Mouse (Mus musculus) embryo, embryonic 10.5 days (tissue): ENCODE measurements around the gene Phactr1.

ENCODE experiments used
- DNase-seq: peaks from one replicate; pipeline ENCODE4 v3.0.0-alpha.2; 2015; ENCODE audit warnings: low spot score

Gene Phactr1

DNA sequence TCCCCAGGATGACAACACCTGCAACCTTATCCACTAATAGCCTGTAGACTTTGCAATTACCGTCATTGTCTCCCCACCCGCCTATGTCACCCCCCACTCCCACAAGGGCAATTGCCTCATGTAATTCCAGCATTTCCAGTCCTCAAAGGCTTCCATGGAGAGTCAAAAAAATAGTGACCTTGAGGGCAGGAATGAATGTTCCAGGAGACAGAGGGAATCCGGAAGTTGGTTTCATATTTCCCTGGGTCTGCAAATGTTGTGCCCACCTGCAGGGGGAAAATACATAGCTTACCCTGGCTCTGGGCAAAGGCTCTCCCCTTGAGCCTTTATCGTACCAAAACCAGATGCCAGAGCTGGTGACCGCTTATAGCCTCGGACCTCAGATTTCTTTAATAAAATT is 449.7 kb downstream of the Phactr1 start:
- DNase-seq = peak; percentile 53

- DNase-seq = no peak
Observed at GRCm38 (mm10) chr13:43131741-43132191, 451.3 kb downstream of the Phactr1 start.

- DNase-seq = no peak
Observed at GRCm38 (mm10) chr13:43132859-43133258, 452.4 kb downstream of the Phactr1 start.

GRCm38 (mm10) chr13:43133400-43133799 is 453.0 kb downstream of the Phactr1 start:
- DNase-seq = no peak

GRCm38 (mm10) chr13:43134468-43134867 is 454.0 kb downstream of the Phactr1 start:
- DNase-seq = no peak

GRCm38 (mm10) chr13:43144720-43145418 is 464.4 kb downstream of the Phactr1 start:
- no peak for DNase-seq

GRCm38 (mm10) chr13:43146515-43147258 is 466.3 kb downstream of the Phactr1 start:
- DNase-seq = no peak

- DNase-seq = no peak
Observed at GRCm38 (mm10) chr13:43148692-43149091, 468.3 kb downstream of the Phactr1 start.

DNA sequence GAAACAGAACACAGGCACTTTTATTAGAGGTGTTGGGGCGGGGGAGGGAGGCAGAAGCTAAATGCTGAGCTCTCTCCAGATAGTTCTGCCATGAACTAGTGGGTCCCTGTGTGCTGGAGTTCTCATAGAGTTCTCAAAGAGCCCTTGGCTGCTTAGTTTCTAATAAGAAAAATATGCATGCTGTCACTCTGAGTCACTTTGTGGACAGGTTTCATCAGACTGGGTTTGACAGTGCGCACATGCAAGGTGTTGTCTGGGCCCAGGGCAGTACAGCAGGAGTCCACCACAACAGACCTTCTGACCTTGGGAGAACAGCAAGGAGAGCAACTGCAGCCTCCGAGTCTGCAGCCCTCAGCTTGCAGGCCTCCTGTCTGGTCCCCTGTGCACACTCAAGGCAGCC is 469.2 kb downstream of the Phactr1 start:
- no peak for DNase-seq

DNA sequence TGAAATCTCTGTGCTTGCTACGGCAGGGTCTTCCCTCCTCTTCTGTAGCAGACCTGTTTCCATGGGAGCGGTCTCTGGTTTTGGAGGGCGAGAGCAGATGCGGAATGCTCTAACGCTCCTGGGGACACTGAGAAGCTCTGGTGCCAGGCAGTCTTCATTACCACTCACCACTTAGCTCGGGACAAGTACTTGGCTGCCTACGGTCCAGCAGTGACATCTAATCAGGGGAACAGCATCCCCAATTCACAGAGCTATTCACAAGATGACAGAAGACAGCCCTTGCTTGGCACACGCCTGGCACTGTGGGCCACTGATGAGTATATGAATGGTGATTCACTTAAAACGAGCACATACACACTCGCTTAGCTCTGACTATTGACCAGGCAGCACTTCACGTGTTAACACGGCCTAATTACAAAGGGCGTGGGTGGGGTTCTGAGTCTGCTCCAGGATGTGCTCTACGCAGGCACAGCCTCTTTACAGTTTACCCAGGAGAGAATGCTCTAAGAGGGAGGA is 471.6 kb downstream of the Phactr1 start:
- no peak for DNase-seq

- no peak for DNase-seq
Observed at GRCm38 (mm10) chr13:43157370-43157769, 476.9 kb downstream of the Phactr1 start.

- no peak for DNase-seq
Observed at GRCm38 (mm10) chr13:43158281-43158680, 477.9 kb downstream of the Phactr1 start.

DNA sequence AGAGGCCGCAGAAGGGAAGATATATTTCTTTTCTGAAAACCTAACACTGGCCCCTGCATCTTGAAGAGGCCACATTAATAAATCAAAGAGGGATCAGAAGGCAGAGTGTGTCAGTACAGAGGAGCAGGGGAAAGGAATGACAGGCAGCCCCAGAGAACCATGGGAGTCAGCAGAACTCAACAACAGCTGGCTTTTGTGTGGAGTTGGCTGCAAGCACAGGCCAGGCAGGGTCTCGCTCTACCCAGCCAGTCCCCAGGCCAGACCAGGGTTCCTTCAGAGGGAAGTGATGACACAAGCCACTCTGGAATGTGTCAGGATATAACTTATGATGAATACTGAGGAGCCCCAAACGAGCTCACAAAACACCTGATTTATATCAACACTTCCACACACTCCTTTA is 479.0 kb downstream of the Phactr1 start:
- DNase-seq = peak; percentile 28

GRCm38 (mm10) chr13:43167721-43168120 is 487.3 kb downstream of the Phactr1 start:
- DNase-seq = no peak

DNA sequence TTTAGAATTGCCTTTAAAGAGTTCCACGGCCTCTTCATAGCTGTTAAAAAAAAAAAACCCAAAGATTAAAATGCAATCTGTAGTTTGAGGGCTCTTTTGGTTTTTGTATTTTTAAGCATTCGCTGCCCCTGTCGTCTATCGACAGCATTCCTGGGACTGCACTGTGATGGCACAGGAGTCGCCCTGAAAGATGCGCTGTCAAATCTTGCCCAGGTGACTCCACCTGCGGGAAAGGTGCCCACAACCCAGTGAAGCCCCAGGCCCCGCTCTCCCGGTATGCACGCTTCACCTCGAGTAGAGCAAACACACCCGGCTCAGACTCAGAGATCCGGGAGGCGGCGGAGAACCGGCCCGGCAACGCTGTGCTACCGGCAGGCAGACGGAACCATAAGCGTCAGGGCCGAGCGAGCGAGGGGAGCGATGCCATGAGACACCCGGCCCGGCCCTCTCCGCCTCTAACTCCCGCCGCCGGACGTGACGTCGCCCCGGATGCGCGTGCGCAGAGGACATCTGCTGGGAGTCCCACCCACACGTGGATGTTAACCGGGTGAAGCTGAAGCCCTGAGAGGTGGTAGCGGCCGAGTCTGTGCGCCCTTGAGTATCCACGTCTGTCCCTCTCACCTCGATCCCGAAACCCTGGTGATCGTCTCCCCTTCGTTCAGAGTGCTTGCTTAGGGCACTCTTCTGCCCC is 490.7 kb downstream of the Phactr1 start, which contains the start of gene Tbc1d7:
Gene Tbc1d7, minus strand, starts transcription at position 482 of the 691 bp plus-strand sequence.
- peak; percentile 97 for DNase-seq

DNA sequence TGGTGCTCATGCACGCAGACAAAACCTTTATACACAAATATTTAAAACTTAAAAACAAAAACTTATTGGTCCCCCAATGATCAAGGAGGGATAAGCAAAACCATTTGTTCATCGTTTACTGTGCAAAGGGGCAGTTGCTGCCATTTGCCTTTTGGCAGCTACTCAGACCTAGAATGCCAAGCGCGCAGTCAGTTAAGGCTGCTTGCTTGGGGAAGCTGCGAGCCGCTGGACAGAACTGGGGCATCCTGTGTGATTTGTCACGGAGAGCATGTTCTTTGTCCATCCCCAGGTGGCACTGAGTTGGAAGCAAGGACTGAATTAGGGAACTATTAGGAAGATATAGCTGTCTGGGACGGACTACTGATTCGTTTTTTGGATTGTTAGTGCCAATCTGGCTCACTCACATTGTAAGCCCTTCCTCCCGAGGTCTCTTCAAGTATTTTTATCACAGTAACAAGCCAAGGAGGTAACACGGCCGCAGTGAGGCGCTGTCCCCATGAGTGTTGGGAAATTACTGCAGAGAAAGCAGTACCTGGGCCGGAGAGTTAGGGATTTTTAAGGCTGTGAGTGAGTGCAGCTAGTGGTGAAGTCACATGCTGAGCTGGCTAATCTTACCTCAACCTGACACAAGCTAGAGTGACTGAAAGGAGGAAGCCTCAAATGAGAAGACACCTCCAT is 491.8 kb downstream of the Phactr1 start:
- DNase-seq = peak; percentile 66

GRCm38 (mm10) chr13:43173262-43173661 is 492.8 kb downstream of the Phactr1 start:
- DNase-seq = peak; percentile 92

- DNase-seq = no peak
Observed at GRCm38 (mm10) chr13:43176676-43177075, 496.3 kb downstream of the Phactr1 start.

GRCm38 (mm10) chr13:43177317-43177716 is 496.9 kb downstream of the Phactr1 start:
- DNase-seq = no peak

DNA sequence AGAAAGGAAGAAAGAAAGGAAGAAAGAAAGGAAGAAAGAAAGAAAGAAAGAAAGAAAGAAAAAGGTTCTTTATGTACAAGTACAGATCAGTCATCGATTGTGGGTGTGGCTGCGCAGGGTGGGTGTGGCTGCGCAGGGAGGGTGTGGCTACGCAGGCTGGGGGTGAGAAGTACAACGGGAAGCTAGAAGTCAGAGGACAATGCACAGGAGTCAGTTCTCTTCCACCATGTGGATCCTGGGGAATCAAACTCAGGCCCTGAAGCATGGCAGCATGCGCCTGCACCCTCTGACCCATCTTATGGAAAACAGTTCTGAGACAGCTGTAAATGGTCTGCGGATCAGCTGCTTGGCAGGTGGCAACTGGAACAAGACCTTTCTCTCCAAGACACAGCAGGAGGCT is 500.7 kb downstream of the Phactr1 start:
- no peak for DNase-seq

GRCm38 (mm10) chr13:43182465-43183201 is 502.2 kb downstream of the Phactr1 start:
- peak; percentile 96 for DNase-seq
